Mouse (Mus musculus) kidney, postnatal 0 days (tissue): ENCODE measurements at regions not wholly inside any gene's neighbourhood (a gene's known extent, or its start where the extent isn't known, plus 50 kb on each side); places are given as distances from the start of the nearest gene placed in this dataset.

Source experiments
- ATAC-seq: fragments of 200-750 bp; cut with Nextera tagmentation; replicated peaks from 2 replicates; pipeline ENCODE4 v1.8.0; 2017; ENCODE audit warnings: low read depth, moderate number of reproducible peaks, moderate TSS enrichment, moderate library complexity; ENCODE audit not compliant: low FRiP score
- DNase-seq: peaks from one replicate; pipeline ENCODE4 v3.0.0-alpha.2; 2016; ENCODE audit warnings: low spot score
- H3K27ac ChIP-seq: fragments of 300-500 bp; sonication (generic); 2 replicates; pipeline ENCODE4 v1.5.1; 2014; ENCODE audit warnings: mild to moderate bottlenecking
- H3K27me3 ChIP-seq: fragments of 300-500 bp; sonication (generic); 2 replicates; pipeline ENCODE4 v1.6.1; 2014; ENCODE audit warnings: low read length, mixed read lengths; ENCODE audit not compliant: insufficient read depth
- H3K36me3 ChIP-seq: fragments of 300-500 bp; sonication (generic); 2 replicates; pipeline ENCODE4 v1.6.1; 2014; ENCODE audit warnings: low read length, mixed read lengths; ENCODE audit not compliant: insufficient read depth
- H3K4me1 ChIP-seq: fragments of 300-500 bp; sonication (generic); replicated peaks from 2 replicates; pipeline ENCODE4 v1.6.1; 2014; ENCODE audit warnings: antibody characterized with exemption, low read length, mixed read lengths; ENCODE audit not compliant: insufficient read depth
- H3K4me2 ChIP-seq: fragments of 300-500 bp; sonication (generic); 2 replicates; pipeline ENCODE4 v1.6.1; 2014; ENCODE audit warnings: mild to moderate bottlenecking, low read length, moderate library complexity, mixed read lengths
- H3K4me3 ChIP-seq: fragments of 300-500 bp; sonication (generic); replicated peaks from 2 replicates; pipeline ENCODE4 v1.5.1; 2014; ENCODE audit warnings: low read depth, low read length
- H3K9ac ChIP-seq: fragments of 300-500 bp; sonication (generic); 2 replicates; pipeline ENCODE4 v1.6.1; 2014; ENCODE audit warnings: low read depth, low read length
- H3K9me3 ChIP-seq: fragments of 300-500 bp; sonication (generic); replicated peaks from 2 replicates; pipeline ENCODE4 v1.6.1; 2016; ENCODE audit warnings: low read length, inconsistent platforms, mixed read lengths
- CTCF ChIP-seq: IDR thresholded peaks from 2 replicates; pipeline ENCODE4 v1.5.1; 2016; ENCODE audit warnings: antibody characterized with exemption, low read depth, mild to moderate bottlenecking, moderate library complexity
- WGBS: fragments of 180-500 bp; shearing (Covaris S2); extraction: QIAGEN DNeasy Blood & Tissue Kit; methylation state at CpG from one replicate; pipeline ENCODE4 v1.1.7; 2014; 5-methylcytosine and 5-hydroxymethylcytosine counted together

DNA sequence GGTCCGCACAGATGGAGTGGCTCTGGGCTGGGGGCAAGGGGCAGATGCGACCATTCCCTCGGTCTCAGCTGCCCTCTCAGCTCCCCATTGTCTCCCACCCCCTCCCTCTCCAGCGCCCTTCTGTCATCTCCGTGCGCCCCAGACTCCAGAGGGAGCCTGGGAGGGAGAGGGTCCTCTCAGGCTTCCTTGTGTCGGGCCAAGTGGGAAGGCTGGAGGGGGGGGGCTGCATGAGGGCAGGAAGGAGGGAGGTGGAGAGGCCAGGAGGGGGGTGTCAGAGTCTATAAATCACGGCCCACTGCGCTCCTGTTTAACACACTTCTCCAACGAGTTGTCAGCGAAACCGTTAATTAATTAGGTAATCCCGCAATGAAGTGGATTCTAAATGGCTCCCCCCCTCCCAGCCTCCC is 127.2 kb upstream of the Lhx5 start:
- Histone ChIP-seq H3K9ac (0 out of 2 replicates have a peak overlapping the region, but pooled peaks have one; percentile 18), H3K9me3 (no peaks in the 10 kb centered on the region), H3K27me3 (peaks cover 36% of the 10 kb centered on the region), H3K4me1 (no peaks in the 10 kb centered on the region), H3K4me2 (peak overlapping the region; percentile 42), H3K4me3 (no peak overlapping the region), H3K27ac (no peak overlapping the region), H3K36me3 (no peaks in the 10 kb centered on the region)
- no peak for DNase-seq
- ATAC-seq = no peak
- 4% methylated on average over 12 of the region's 13 CpGs for WGBS
- TF ChIP-seq CTCF = no peak

DNA sequence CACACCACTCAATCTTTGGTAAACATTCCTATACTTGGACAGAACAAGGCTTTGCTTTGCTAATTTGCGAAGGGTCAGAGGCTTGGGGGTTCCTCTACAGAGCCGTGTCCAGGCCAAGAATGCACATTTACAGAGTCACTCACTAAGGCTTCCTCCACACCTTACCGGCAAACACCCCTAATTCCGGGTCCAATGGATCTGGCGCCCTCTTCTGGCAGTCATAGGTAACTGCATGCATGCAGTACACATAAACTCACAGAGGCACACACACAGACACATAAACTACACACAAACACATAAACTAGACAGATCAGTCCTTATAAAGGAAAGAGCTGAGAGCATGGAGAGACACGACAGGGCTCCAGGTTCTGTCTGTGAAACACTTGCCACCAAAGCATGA is 119.2 kb upstream of the Lhx5 start:
- peak; percentile 43 for TF ChIP-seq CTCF
- 92% methylated on average over 6 of the region's 6 CpGs for WGBS
- Histone ChIP-seq H3K9ac (no peak overlapping the region), H3K36me3 (no peaks in the 10 kb centered on the region), H3K27ac (no peak overlapping the region), H3K27me3 (no peaks in the 10 kb centered on the region), H3K4me2 (no peak overlapping the region), H3K4me1 (no peaks in the 10 kb centered on the region), H3K9me3 (no peaks in the 10 kb centered on the region), H3K4me3 (no peak overlapping the region)
- ATAC-seq = no peak
- DNase-seq = no peak

DNA sequence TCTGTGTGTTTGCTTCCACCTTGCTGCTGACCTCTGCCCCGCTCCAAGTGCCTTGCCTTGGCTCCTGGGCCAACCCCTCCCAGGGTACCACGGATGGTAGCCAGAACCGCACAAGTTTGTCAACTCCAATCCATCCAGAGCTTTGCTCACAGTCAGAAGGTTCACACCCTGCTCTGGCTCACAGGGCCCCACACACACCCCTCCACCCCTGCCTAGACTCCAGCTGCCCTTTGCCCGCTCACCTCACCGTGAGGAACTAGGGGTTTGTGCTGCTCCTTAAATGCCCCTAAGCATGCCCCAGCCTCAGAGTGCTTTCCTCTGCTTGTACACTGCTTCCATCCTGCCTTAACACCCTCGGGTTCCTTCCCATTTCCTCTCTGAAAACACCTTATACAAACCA is 117.5 kb upstream of the Lhx5 start:
- Histone ChIP-seq H3K4me2 (no peak overlapping the region), H3K4me3 (no peak overlapping the region), H3K9me3 (no peaks in the 10 kb centered on the region), H3K4me1 (no peaks in the 10 kb centered on the region), H3K27ac (no peak overlapping the region), H3K27me3 (no peaks in the 10 kb centered on the region), H3K9ac (no peak overlapping the region), H3K36me3 (no peaks in the 10 kb centered on the region)
- TF ChIP-seq CTCF = no peak
- 73% methylated on average over 6 of the region's 6 CpGs for WGBS
- ATAC-seq = no peak
- DNase-seq = no peak

DNA sequence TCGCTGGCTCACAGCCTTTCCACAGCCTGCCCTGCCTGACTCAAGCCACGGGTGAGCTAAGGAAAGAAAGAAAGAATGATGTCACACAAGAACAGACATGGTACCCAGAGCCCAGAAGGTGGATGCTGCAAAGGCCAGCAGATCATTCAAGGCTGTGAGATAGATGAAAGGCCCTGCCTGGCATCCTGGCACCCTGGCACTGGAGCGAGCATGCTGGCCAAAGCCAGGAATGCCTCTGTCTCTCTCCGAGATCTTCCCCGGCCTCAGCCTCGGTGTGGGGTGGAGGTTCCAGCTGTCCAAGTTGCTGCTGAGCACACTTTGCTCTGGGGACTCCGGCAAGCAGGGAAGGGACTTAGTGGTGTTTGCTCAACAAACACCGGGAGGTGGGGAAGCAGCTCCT is 116.4 kb upstream of the Lhx5 start:
- H3K4me3 ChIP-seq = no peak overlapping the region
- DNase-seq = no peak
- WGBS = 64% methylated on average over 8 of the region's 8 CpGs
- no peak for TF ChIP-seq CTCF
- no peak overlapping the region for H3K4me2 ChIP-seq
- ATAC-seq = no peak
- no peaks in the 10 kb centered on the region for H3K36me3 ChIP-seq
- H3K27ac ChIP-seq = no peak overlapping the region
- H3K9me3 ChIP-seq = no peaks in the 10 kb centered on the region
- H3K4me1 ChIP-seq = no peaks in the 10 kb centered on the region
- H3K27me3 ChIP-seq = no peaks in the 10 kb centered on the region
- no peak overlapping the region for H3K9ac ChIP-seq

DNA sequence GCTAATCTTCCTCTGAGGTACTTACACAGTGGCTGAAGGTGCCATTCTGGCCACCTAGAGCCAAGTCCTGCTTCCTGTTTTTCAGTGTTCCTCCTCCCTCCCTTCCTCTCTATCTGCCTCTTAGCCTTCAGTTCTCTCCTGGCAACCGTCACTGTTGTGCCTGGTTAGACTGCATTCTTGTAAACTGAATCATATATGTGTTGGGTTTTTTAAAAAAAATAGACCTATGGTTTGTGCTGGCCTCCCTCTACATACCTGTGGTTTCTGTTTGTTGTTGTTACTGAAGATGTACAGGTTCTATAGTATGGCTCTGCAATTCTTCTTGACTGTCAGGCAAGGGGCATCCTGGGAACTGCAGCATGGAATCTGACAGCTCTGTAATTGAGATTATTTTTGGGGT is 112.5 kb upstream of the Lhx5 start:
- Histone ChIP-seq H3K36me3 (no peaks in the 10 kb centered on the region), H3K4me2 (no peak overlapping the region), H3K9ac (no peak overlapping the region), H3K4me1 (no peaks in the 10 kb centered on the region; the same call in 1 of the 2 replicates), H3K9me3 (no peaks in the 10 kb centered on the region), H3K4me3 (no peak overlapping the region), H3K27me3 (peaks cover 11% of the 10 kb centered on the region; the same call in 1 of the 2 replicates), H3K27ac (no peak overlapping the region)
- WGBS = 30% methylated on average over 1 of the region's 1 CpGs
- ATAC-seq (no peak), DNase-seq (no peak)
- no peak for TF ChIP-seq CTCF

DNA sequence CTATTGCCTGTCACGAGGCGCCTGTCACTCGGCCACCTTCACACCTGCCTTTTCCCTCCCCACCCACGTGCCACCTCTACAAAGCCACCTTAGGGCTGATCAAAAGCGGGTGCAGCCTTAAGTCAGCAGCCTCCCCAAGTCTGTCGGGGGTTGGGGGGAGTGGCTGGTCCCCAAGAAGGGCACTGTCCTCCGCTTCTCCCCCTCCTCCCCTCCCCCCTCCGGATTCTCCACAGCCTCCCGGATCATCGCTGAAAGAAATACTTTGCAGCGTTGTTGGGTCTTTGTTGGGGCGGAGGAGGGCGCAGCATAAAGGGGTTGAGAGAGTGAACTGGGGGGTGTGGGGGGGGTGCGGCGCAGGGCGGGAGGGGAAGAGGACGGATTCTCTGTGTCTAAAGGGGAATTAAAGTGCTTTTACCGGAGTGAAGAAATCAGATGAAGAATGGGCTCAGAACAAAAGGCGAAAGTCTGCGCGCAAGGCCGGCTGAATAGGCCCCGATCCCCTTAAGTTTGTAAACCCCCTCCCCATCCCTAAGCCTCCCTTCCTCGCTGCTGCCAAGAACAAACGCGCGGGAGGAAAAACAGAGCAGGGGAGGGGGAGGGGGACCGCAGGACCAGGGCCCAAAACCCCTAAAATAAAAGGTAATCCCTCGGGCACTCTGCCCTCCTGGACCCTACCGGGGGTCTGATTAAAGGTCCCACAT is 109.3 kb upstream of the Lhx5 start:
- no peak for DNase-seq
- H3K9ac ChIP-seq = no peak overlapping the region
- TF ChIP-seq CTCF = no peak
- 4% methylated on average over 29 of the region's 30 CpGs for WGBS
- H3K4me3 ChIP-seq = no peak overlapping the region
- no peak for ATAC-seq
- H3K9me3 ChIP-seq = no peaks in the 10 kb centered on the region
- H3K27ac ChIP-seq = no peak overlapping the region
- H3K36me3 ChIP-seq = no peaks in the 10 kb centered on the region
- H3K4me2 ChIP-seq = peak overlapping the region; percentile 32
- peaks cover 15% of the 10 kb centered on the region; the same call in 1 of the 2 replicates for H3K27me3 ChIP-seq
- H3K4me1 ChIP-seq = no peaks in the 10 kb centered on the region; the same call in 1 of the 2 replicates
